Mouse (Mus musculus) lung, embryonic 14.5 days (tissue): ENCODE data around the gene Rad9a. TPM values are rescaled to one million over a fixed set of nuclear protein-coding genes. Genes with fewer than 3 reads are reported as not detected.
A peak's percentile ranks its signal among the peaks of the same experiment; 100 is the strongest.

ENCODE experiments used
- ATAC-seq: fragments of 200-750 bp; cut with Nextera tagmentation; 2 replicates; pipeline ENCODE4 v1.8.0; 2017; ENCODE audit warnings: mild to moderate bottlenecking, moderate TSS enrichment, moderate library complexity; ENCODE audit not compliant: insufficient read depth
- DNase-seq: peaks from one replicate; pipeline ENCODE4 v3.0.0-alpha.2; 2015
- H3K27ac ChIP-seq: fragments of 300-500 bp; sonication (generic); 2 replicates; pipeline ENCODE4 v1.5.1; 2014; ENCODE audit warnings: low read depth, mild to moderate bottlenecking, moderate library complexity
- H3K27me3 ChIP-seq: fragments of 300-500 bp; sonication (generic); 2 replicates; pipeline ENCODE4 v1.6.1; 2014; ENCODE audit warnings: low read length, control low read depth; ENCODE audit not compliant: insufficient read depth
- H3K36me3 ChIP-seq: fragments of 300-500 bp; sonication (generic); 2 replicates; pipeline ENCODE4 v1.6.1; 2014; ENCODE audit warnings: control low read depth; ENCODE audit not compliant: insufficient read depth
- H3K4me1 ChIP-seq: fragments of 300-500 bp; sonication (generic); 2 replicates; pipeline ENCODE4 v1.6.1; 2014; ENCODE audit warnings: antibody characterized with exemption, control low read depth; ENCODE audit not compliant: insufficient read depth
- H3K4me2 ChIP-seq: fragments of 300-500 bp; sonication (generic); 2 replicates; pipeline ENCODE4 v1.6.1; 2014; ENCODE audit warnings: mild to moderate bottlenecking
- H3K4me3 ChIP-seq: fragments of 300-500 bp; sonication (generic); 2 replicates; pipeline ENCODE4 v1.5.1; 2014; ENCODE audit warnings: low read depth, low read length
- H3K9ac ChIP-seq: fragments of 300-500 bp; sonication (generic); 2 replicates; pipeline ENCODE4 v1.6.1; 2014
- H3K9me3 ChIP-seq: fragments of 300-500 bp; sonication (generic); 2 replicates; pipeline ENCODE4 v1.6.1; 2016; ENCODE audit warnings: low read depth, low read length, control low read depth
- CTCF ChIP-seq: IDR thresholded peaks from 2 replicates; pipeline ENCODE4 v1.5.1; 2016; ENCODE audit warnings: antibody characterized with exemption, low read depth
- WGBS: fragments of 180-500 bp; shearing (Covaris S2); extraction: QIAGEN DNeasy Blood & Tissue Kit; methylation state at CpG from one replicate; pipeline ENCODE4 v1.1.7; 2014; 5-methylcytosine and 5-hydroxymethylcytosine counted together
- polyA plus RNA-seq: library from polyadenylated mRNA; unstranded; fragments of >200 nt; fragmentation: Nextera tagmentation; extraction: Ambion mirVana; gene quantifications from 2 replicates; pipeline ENCODE4 v1.2.1, GENCODE M21; 2014

Gene Rad9a
- polyA plus RNA-seq, 1 experiment from 2014 or later, result 47.4 TPM

DNA sequence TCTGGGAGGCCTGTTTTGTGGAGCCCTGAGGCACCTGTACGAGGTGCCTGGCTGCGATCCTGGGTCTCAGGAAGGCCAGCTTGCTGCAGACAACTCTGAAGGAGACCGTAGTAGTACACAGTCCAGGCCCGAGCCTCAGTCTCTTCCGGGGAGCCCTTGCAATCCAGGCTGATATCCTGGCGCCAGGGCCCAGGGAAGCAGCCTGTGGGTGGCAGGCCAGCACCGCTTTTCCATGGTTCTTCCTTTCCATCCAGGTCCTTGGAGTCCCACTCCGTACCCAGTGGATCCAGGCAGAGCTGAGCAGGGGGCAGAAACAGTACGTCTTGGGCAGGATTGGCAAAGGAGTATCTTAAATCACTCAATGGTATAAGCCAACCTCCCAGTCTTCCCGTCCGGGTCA lies 28.5 kb downstream of the Rad9a start:
- DNase-seq (no peak), ATAC-seq (no peak)
- Histone ChIP-seq H3K9me3 (no peaks in the 10 kb centered on the region), H3K4me2 (no peak overlapping the region), H3K27me3 (no peaks in the 10 kb centered on the region), H3K9ac (no peak overlapping the region), H3K4me1 (peaks cover 3% of the 10 kb centered on the region; the same call in 1 of the 2 replicates), H3K4me3 (no peak overlapping the region), H3K27ac (no peak overlapping the region), H3K36me3 (no peaks in the 10 kb centered on the region)
- no peak for TF ChIP-seq CTCF
- WGBS, result 52% methylated on average over 11 of the region's 11 CpGs

DNA sequence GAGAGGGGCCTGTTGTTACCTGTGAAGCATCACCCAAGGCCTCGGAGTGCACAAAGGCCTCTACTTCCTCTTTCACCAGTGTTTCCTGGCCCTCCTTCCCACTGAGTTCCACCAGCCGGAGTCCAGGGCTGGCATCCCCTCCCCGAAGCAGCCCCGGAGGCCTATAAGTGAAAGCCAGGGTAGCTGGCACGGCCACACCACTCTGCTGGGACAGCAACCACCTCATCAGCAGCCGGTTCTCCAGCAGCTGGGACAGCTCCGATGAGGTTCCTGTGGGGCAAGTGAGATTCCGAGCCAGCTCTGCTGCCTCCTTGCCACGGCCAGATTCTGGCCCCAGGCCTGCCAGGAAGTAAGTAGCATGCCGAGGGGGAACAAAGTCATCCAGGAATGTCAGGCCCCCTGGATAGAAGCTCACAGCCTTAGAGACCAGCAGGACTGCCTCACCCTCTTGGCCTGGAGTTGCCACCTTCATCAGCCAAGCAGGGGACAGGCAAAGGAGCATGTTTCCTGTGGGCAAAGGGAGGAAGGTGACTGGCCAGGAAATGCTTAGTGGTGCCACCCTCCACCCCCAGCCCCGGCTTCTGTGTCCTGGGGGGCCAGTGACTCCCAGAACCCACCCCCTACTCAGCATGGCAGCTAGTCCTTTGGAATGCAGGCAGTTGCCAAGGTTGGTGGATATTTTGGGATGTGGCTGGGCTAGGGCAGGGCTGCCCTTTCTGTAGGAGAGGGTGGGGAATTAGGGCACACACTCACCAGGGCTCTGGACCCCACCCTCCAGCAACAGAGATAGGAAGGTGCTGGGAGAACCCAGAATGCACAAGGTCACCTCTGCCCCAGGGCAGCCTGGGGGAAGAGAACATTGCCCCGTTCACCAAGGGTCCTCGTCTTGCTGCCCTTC lies 29.8 kb downstream of the Rad9a start:
- DNase-seq (no peak), ATAC-seq (no peak)
- 53% methylated on average over 13 of the region's 13 CpGs for WGBS
- no peaks in the 10 kb centered on the region for H3K9me3 ChIP-seq
- H3K4me2 ChIP-seq, result no peak overlapping the region
- H3K36me3 ChIP-seq, result no peaks in the 10 kb centered on the region
- peaks cover 3% of the 10 kb centered on the region; the same call in 1 of the 2 replicates for H3K4me1 ChIP-seq
- H3K27me3 ChIP-seq, result no peaks in the 10 kb centered on the region
- no peak for TF ChIP-seq CTCF
- H3K27ac ChIP-seq, result peak overlapping the region; percentile 24; the same call in 1 of the 2 replicates
- no peak overlapping the region; the same call in 1 of the 2 replicates for H3K9ac ChIP-seq
- H3K4me3 ChIP-seq, result no peak overlapping the region

DNA sequence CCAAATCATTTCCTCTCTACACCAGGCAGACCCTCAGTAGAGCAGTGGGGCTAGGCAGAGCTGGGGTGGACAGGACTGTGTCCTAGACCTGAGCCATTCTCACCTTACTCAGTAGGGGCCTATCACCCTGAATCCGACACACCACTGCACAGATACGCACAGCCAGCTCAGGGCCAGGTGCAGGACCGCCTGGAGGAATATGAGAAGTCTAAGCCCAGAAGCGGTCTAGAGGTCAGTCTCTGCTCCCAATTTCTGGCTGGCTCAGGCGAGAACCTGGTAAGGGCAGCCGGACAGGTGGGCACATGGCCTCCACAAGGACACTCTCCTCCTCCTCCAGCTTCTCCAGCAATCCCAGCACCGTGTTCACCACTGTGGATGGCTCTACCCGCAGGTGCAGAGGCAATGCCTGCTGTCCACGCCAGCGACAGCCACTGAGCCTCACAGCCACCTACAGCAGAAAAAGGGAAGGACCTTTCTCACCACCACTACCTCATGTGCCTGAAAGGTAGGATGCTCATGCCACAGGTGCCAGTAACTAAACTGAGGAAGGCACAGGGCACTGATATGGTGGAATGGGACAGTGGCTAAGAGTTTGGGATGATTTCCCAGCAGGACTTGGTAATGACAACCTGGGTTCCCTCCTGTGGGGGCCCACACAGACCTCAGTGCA lies 30.6 kb downstream of the Rad9a start:
- no peak for ATAC-seq
- no peak for DNase-seq
- no peaks in the 10 kb centered on the region for H3K9me3 ChIP-seq
- peaks cover 3% of the 10 kb centered on the region; the same call in 1 of the 2 replicates for H3K4me1 ChIP-seq
- no peak overlapping the region for H3K4me3 ChIP-seq
- H3K27me3 ChIP-seq, result no peaks in the 10 kb centered on the region
- H3K27ac ChIP-seq, result no peak overlapping the region
- no peak for TF ChIP-seq CTCF
- no peak overlapping the region; the same call in 1 of the 2 replicates for H3K4me2 ChIP-seq
- H3K9ac ChIP-seq, result no peak overlapping the region; the same call in 1 of the 2 replicates
- no peaks in the 10 kb centered on the region for H3K36me3 ChIP-seq
- 85% methylated on average over 10 of the region's 10 CpGs for WGBS

GRCm38 (mm10) chr19:4169810-4170209 lies 31.7 kb downstream of the Rad9a start:
- no peaks in the 10 kb centered on the region for H3K9me3 ChIP-seq
- peak overlapping the region; percentile 91 for H3K4me2 ChIP-seq
- no peak for DNase-seq
- no peak for TF ChIP-seq CTCF
- peak overlapping the region; percentile 77 for H3K9ac ChIP-seq
- H3K4me3 ChIP-seq, result peak overlapping the region; percentile 46
- ATAC-seq, result peak; percentile 59
- H3K27me3 ChIP-seq, result no peaks in the 10 kb centered on the region
- 6% methylated on average over 27 of the region's 27 CpGs for WGBS
- H3K36me3 ChIP-seq, result no peaks in the 10 kb centered on the region
- H3K4me1 ChIP-seq, result no peaks in the 10 kb centered on the region
- peak overlapping the region; percentile 86 for H3K27ac ChIP-seq

DNA sequence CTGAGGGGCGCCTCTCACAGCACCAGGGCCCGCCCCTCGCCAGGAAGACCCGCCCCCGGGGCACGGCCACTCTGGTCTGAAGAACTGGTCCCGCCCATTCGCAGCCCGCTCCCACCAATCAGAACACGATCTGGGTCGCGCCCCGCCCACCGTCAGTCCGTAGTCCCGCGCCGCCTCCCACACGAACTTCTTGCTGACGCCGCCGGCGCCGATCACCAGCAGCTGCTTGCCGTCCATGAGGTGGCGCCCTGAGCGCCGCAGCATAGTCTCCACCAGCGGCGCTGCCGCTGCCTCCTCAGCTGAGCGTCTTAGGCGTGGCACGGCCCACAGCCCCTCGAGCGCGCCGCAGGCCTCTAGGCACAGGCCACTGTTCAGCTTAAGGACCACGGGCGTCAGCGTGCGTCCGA lies 32.1 kb downstream of the Rad9a start:
- DNase-seq, result peak; percentile 100
- no peaks in the 10 kb centered on the region for H3K36me3 ChIP-seq
- under 1% methylated on average over 43 of the region's 43 CpGs for WGBS
- TF ChIP-seq CTCF, result peak; percentile 86
- H3K4me1 ChIP-seq, result no peaks in the 10 kb centered on the region
- H3K9me3 ChIP-seq, result no peaks in the 10 kb centered on the region
- H3K27ac ChIP-seq, result peak overlapping the region; percentile 86
- H3K9ac ChIP-seq, result peak overlapping the region; percentile 77
- peak; percentile 96 for ATAC-seq
- peak overlapping the region; percentile 91 for H3K4me2 ChIP-seq
- peak overlapping the region; percentile 46 for H3K4me3 ChIP-seq
- H3K27me3 ChIP-seq, result no peaks in the 10 kb centered on the region

DNA sequence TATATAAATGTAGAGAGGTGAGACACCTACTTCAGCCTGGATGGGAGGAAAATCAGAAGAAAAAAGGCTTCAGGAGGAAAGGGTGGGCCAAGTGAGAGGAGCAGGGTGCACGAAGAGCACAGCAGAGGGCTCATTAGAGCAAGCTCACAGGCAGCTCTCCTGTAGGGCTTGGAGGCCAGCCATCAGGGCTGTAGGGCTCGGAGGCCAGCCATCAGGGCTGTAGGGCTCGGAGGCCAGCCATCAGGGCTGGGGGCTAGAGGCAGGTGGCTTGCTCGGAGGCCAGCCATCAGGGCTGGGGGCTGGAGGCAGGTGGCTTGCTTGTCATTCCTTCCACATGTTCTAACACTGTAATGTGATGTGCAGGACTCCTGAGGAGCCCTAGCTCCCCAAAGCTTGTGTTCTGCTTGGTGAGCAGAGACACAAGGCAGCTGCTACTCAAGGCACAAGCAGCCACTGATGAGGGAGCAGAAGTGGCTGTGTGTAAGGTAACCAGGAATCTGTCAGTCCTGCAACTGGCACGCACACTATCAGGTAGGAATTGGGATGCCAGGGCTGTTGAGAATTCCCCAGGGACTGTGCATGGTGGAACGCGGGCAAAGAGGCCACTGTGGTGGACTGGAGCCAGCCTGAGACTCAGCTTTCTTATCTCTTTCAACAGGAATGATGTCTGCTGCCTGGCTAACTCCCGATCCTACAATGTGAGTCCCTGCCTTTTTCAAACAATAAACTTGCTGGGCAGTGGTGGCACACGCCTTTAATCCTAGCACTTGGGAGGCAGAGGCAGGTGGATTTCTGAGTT lies 34.6 kb downstream of the Rad9a start:
- H3K27me3 ChIP-seq, result no peaks in the 10 kb centered on the region
- no peak for ATAC-seq
- no peak overlapping the region for H3K9ac ChIP-seq
- no peak overlapping the region for H3K4me2 ChIP-seq
- H3K4me1 ChIP-seq, result peaks cover 5% of the 10 kb centered on the region; the same call in 1 of the 2 replicates
- H3K4me3 ChIP-seq, result no peak overlapping the region
- no peak for DNase-seq
- WGBS, result 62% methylated on average over 9 of the region's 9 CpGs
- TF ChIP-seq CTCF, result no peak
- no peak overlapping the region for H3K27ac ChIP-seq
- H3K36me3 ChIP-seq, result no peaks in the 10 kb centered on the region
- H3K9me3 ChIP-seq, result no peaks in the 10 kb centered on the region
